Mouse (Mus musculus) hindbrain, embryonic 13.5 days (tissue): Measurements from ENCODE around the gene Itgb2l. TPM values are rescaled to one million over a fixed set of nuclear protein-coding genes. Genes with fewer than 3 reads are reported as not detected.
A peak's percentile ranks its signal among the peaks of the same experiment; 100 is the strongest.

Experiments
- ATAC-seq: fragments of 200-750 bp; cut with Nextera tagmentation; 2 replicates; pipeline ENCODE4 v1.8.0; 2017; ENCODE audit warnings: moderate TSS enrichment; ENCODE audit not compliant: low FRiP score
- H3K27ac ChIP-seq: fragments of 300-500 bp; sonication (generic); 2 replicates; pipeline ENCODE4 v1.5.1; 2015; ENCODE audit warnings: inconsistent platforms, mild to moderate bottlenecking, moderate library complexity
- H3K27me3 ChIP-seq: fragments of 300-500 bp; sonication (generic); 2 replicates; pipeline ENCODE4 v1.6.1; 2015; ENCODE audit warnings: mild to moderate bottlenecking, inconsistent platforms
- H3K36me3 ChIP-seq: fragments of 300-500 bp; sonication (generic); 2 replicates; pipeline ENCODE4 v1.6.1; 2015; ENCODE audit warnings: mild to moderate bottlenecking, inconsistent platforms
- H3K4me1 ChIP-seq: fragments of 300-500 bp; sonication (generic); replicated peaks from 2 replicates; pipeline ENCODE4 v1.6.1; 2015; ENCODE audit warnings: inconsistent platforms
- H3K4me2 ChIP-seq: fragments of 300-500 bp; sonication (generic); 2 replicates; pipeline ENCODE4 v1.6.1; 2015; ENCODE audit warnings: inconsistent platforms, mild to moderate bottlenecking, moderate library complexity
- H3K4me3 ChIP-seq: fragments of 300-500 bp; sonication (generic); 2 replicates; pipeline ENCODE4 v1.5.1; 2015; ENCODE audit warnings: mild to moderate bottlenecking, inconsistent platforms
- H3K9ac ChIP-seq: fragments of 300-500 bp; sonication (generic); 2 replicates; pipeline ENCODE4 v1.6.1; 2015; ENCODE audit warnings: mild to moderate bottlenecking, inconsistent platforms
- H3K9me3 ChIP-seq: fragments of 300-500 bp; sonication (generic); 2 replicates; pipeline ENCODE4 v1.6.1; 2016; ENCODE audit warnings: inconsistent platforms
- WGBS: fragments of 180-500 bp; shearing (Covaris S2); methylation state at CpG from one replicate; pipeline ENCODE4 v1.1.7; 2015; 5-methylcytosine and 5-hydroxymethylcytosine counted together
- polyA plus RNA-seq: library from polyadenylated mRNA; unstranded; fragments of >200 nt; fragmentation: Nextera tagmentation; extraction: Ambion mirVana; gene quantifications from 2 replicates; pipeline ENCODE4 v1.2.1, GENCODE M21; 2015

Gene Itgb2l
- not detected in 2 replicates for polyA plus RNA-seq

DNA sequence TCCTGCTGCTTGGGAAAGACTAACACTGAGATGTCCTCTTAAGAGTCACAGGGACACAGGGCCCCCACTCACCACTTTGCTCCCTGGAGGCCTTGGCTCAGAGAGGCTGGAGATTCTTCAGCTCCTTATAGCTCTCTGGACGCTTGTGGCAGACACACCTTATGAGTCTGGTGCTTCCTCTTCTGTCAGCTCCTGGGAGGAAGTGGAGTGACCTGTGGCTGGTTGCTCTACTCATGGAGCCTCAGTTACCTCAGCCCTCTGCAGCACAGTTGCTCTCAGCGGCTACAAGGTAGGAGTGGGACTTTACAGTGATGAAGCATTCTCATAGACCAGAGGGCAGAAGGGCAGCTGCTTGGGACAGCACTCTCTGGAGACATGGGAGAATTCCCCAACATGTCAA is at the start of gene Itgb2l:
Gene Itgb2l, minus strand, starts transcription at position 152 of the 400 bp plus-strand sequence.
- 71% methylated on average over 2 of the region's 2 CpGs for WGBS
- no peak within 1 kb of the TSS for H3K9ac ChIP-seq

DNA sequence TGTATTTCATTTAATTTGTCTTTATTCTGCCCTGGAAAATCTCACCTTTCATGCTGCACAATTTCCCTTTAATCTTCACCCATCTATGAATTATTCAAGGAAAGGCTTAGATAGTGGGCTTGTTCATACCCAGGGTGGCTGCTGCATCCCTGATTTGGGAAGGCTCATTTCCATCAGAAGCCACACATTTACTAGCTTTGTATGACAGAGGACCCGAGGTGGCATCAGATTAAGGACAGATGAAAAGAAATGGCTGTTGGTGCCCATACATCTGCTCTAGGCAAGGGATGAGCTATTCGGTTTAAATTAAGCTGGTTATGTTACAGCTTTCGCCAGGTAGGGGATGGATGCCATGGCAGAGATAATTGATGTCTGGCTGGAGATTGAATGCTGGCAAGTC is 48.1 kb upstream of the Itgb2l start:
- no peaks in the 10 kb centered on the region for H3K27me3 ChIP-seq
- WGBS: 72% methylated on average over 3 of the region's 3 CpGs
- no peak overlapping the region for H3K27ac ChIP-seq
- peaks cover 8% of the 10 kb centered on the region; the same call in 1 of the 2 replicates for H3K4me1 ChIP-seq
- no peaks in the 10 kb centered on the region for H3K36me3 ChIP-seq
- no peak overlapping the region for H3K9ac ChIP-seq
- no peak for ATAC-seq
- H3K4me3 ChIP-seq: no peak overlapping the region
- H3K9me3 ChIP-seq: no peaks in the 10 kb centered on the region
- H3K4me2 ChIP-seq: no peak overlapping the region

More for the DNA sequence above, at the start of gene Itgb2l:
- H3K36me3 ChIP-seq: no peaks in the 10 kb centered on the region
- H3K9me3 ChIP-seq: no peaks in the 10 kb centered on the region
- H3K27me3 ChIP-seq: no peaks in the 10 kb centered on the region
- no peak within 1 kb of the TSS for H3K4me3 ChIP-seq
- peaks cover 6% of the 10 kb centered on the region; the same call in 1 of the 2 replicates for H3K4me1 ChIP-seq
- no peak within 1 kb of the TSS for H3K27ac ChIP-seq
- H3K4me2 ChIP-seq: no peak within 1 kb of the TSS
- no peak for ATAC-seq

DNA sequence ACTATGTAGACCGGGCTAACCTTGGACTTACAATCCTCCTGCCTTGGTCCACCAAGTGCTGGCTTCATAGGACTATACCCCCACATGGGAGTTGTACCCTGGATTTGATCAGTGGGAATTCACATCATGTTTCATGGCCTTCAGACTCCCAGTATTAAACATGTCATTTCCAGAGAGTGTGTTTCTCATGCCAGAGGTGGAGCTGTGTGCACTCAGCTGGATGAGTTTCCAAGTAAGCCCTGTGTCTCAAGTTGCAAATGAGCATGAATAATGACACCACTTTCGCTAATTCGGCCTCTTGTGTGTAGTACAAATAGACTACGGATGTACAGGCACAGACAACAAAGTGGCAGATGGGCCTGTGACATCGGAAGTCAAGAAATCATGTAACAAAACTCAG is 44.6 kb upstream of the Itgb2l start:
- Histone ChIP-seq H3K4me3 (no peak overlapping the region), H3K9ac (no peak overlapping the region), H3K4me1 (peaks cover 5% of the 10 kb centered on the region; the same call in 1 of the 2 replicates), H3K36me3 (no peaks in the 10 kb centered on the region), H3K27ac (no peak overlapping the region), H3K27me3 (no peaks in the 10 kb centered on the region), H3K9me3 (no peaks in the 10 kb centered on the region), H3K4me2 (no peak overlapping the region)
- ATAC-seq: no peak
- 77% methylated on average over 5 of the region's 5 CpGs for WGBS

DNA sequence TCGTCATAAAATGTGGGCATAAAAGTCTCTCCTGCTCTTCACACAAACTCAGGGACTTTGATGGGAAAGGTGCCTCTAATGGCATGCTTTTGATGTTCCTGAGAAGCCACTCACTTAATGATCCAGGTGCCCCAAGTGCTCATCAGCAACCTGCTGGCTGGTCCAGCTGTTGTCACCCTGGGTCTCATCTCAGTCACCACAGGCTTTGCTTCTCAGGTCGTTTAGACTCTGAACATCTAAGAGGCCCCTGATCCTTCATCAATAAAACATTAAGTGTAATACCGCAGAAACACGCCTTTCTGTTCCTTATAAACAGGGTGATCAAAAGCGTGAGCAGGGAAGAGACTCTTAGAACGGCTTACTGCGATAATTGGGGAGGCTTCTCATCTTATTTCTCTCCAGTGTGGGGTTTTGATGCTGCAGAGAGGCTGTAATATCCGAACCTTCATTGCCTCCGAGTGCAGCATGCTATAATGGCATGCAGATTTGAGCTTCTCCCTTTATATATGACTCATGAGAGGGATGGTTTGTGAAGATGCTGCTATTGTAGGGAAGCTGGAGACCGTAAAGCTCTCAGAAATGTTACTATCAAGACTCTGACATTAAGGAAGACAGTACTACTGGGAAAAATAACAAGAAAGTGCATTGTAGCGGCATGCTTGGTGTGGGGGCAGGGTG is 43.7 kb upstream of the Itgb2l start:
- no peak for ATAC-seq

DNA sequence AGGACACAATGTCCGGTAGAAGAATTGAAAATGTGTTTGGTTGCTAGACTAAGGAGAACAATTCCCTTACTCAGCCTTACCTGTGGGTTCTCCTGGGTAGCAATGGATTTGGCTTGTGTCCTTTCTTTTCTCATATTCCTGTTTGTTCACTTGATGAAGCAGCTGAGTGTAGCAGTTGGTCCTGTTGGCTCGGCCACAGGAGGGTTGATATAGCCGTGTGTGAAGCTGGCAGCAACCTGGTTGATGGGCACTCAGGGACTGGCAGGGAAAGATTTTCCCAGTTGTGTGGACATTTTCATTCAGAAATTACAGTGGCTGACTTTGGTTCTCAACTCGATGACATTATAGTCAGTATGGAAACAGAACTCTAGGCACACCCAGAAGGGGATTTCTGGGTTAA is 38.4 kb upstream of the Itgb2l start:
- H3K4me3 ChIP-seq: no peak overlapping the region
- H3K4me1 ChIP-seq: no peaks in the 10 kb centered on the region
- WGBS: 95% methylated on average over 4 of the region's 4 CpGs
- no peak overlapping the region for H3K27ac ChIP-seq
- no peaks in the 10 kb centered on the region for H3K27me3 ChIP-seq
- no peak overlapping the region for H3K9ac ChIP-seq
- no peaks in the 10 kb centered on the region for H3K9me3 ChIP-seq
- no peaks in the 10 kb centered on the region for H3K36me3 ChIP-seq
- no peak for ATAC-seq
- H3K4me2 ChIP-seq: no peak overlapping the region

More for the DNA sequence above, 43.7 kb upstream of the Itgb2l start:
- peaks cover 5% of the 10 kb centered on the region; the same call in 1 of the 2 replicates for H3K4me1 ChIP-seq
- 78% methylated on average over 11 of the region's 11 CpGs for WGBS
- H3K9me3 ChIP-seq: no peaks in the 10 kb centered on the region
- no peak overlapping the region for H3K9ac ChIP-seq
- no peak overlapping the region for H3K4me2 ChIP-seq
- H3K27ac ChIP-seq: 0 out of 2 replicates have a peak overlapping the region, but pooled peaks have one; percentile 3
- H3K27me3 ChIP-seq: no peaks in the 10 kb centered on the region
- no peaks in the 10 kb centered on the region for H3K36me3 ChIP-seq
- no peak overlapping the region for H3K4me3 ChIP-seq

DNA sequence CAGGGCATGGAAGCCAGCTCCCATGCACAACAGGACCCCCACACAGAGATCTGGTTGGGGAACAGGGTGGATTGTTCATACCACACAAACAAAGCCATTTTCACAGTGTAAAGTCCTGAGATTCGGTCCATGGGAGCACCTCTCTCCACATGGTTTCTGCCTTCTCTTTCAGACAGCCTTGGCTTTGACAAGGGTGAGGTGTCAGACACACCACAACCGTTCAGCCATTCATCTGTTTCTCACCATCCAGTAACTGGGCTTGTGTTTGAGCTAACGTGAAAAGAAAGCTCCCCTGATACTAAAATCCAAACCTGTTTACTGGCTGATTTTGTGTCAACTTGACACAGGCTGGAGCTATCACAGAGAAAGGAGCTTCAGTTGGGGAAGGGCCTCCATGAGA is 30.8 kb upstream of the Itgb2l start:
- Histone ChIP-seq H3K4me1 (peaks cover 22% of the 10 kb centered on the region), H3K9ac (no peak overlapping the region), H3K4me3 (no peak overlapping the region), H3K27ac (no peak overlapping the region), H3K4me2 (no peak overlapping the region), H3K36me3 (no peaks in the 10 kb centered on the region), H3K9me3 (no peaks in the 10 kb centered on the region), H3K27me3 (no peaks in the 10 kb centered on the region)
- WGBS: 65% methylated on average over 3 of the region's 3 CpGs
- no peak for ATAC-seq

DNA sequence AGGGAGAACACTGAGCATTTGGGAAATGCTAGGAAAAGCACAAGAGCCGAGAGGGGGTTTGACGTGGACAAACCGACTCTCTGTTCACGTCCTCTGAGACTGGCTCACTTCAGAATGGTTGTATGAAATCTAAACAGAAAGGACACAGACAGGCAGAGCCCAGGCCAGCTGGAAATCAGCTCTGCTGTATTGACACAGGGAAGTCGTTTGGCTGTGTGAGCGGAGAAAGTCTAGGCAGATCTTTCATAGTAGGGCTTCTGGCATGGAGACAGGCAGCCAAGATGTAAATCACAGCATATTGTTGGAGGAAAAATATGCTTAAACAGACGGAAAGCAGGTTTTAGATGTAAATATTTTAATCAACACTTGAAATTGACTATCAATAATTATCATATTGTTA is 29.4 kb upstream of the Itgb2l start:
- Histone ChIP-seq H3K9ac (peak overlapping the region; percentile 39; the same call in 1 of the 2 replicates), H3K4me1 (peaks cover 33% of the 10 kb centered on the region), H3K4me2 (peak overlapping the region; percentile 21), H3K9me3 (no peaks in the 10 kb centered on the region), H3K27me3 (no peaks in the 10 kb centered on the region), H3K4me3 (no peak overlapping the region), H3K36me3 (no peaks in the 10 kb centered on the region), H3K27ac (peak overlapping the region; percentile 67)
- 54% methylated on average over 7 of the region's 7 CpGs for WGBS
- no peak for ATAC-seq

DNA sequence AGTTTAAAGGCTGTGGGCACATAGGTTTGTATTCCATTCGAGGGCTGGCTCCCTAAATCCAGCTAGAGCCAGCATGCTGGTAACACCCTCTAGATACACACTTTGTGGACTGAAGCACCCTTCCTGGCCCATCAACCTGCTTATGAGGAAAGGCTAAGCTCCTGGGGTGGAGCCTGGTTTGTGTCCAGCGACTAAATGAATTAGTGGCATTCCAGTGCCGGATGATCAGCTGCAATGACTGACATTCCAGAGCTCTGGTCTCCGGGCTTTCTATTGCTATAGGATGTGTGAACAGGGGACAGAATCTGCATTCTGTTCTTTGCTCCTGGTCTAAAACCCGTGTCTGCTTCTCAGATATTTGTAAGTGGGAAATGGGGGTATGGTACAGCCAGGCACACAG is 28.9 kb upstream of the Itgb2l start:
- Histone ChIP-seq H3K9me3 (no peaks in the 10 kb centered on the region), H3K9ac (peak overlapping the region; percentile 39; the same call in 1 of the 2 replicates), H3K4me2 (peak overlapping the region; percentile 21), H3K4me1 (peaks cover 36% of the 10 kb centered on the region), H3K36me3 (no peaks in the 10 kb centered on the region), H3K27me3 (no peaks in the 10 kb centered on the region), H3K27ac (peak overlapping the region; percentile 67), H3K4me3 (no peak overlapping the region)
- 36% methylated on average over 5 of the region's 5 CpGs for WGBS
- no peak for ATAC-seq

DNA sequence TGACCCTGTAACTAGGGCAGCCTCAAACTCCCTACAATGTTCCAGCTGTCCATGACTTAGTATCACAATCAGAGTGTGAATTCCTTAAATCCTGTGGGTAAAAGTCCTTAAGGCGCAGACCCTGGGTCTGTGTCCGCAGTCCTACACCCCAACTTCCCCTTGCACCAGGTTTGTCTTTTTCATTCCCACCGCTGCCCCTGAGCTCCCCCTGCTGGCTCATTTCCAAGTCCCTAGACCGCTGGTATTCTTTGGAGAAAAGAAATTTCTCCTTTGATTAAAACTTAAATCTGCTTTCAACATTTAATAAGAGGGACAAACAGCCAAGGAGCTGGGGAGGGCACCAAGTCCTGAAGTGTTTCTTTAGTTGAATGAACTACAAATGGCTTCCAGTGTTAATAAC is 26.2 kb upstream of the Itgb2l start:
- Histone ChIP-seq H3K4me1 (peaks cover 36% of the 10 kb centered on the region), H3K27me3 (no peaks in the 10 kb centered on the region), H3K9ac (no peak overlapping the region), H3K36me3 (no peaks in the 10 kb centered on the region), H3K9me3 (no peaks in the 10 kb centered on the region), H3K27ac (no peak overlapping the region), H3K4me2 (peak overlapping the region; percentile 48), H3K4me3 (no peak overlapping the region)
- no peak for ATAC-seq
- 53% methylated on average over 4 of the region's 4 CpGs for WGBS

DNA sequence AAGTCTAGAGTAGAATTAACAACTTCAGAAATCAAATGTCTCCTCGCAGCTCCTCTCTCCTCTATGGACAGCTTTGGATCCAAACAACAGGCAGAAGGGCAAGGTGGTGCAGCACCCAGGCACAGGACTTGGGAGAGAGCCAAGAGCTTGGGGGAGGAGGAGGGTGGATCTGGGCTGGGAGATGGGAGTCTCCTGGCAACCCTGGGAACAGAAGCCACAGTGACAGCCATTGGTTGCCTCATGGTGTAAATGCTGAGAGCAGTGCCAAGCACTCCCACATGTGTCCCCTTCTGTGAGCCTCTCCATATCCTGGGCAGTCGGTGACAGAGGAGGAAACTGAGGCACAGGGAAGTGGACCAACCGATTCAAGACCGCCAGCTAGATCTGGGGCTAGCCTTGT is 25.3 kb upstream of the Itgb2l start:
- WGBS: 83% methylated on average over 4 of the region's 4 CpGs

DNA sequence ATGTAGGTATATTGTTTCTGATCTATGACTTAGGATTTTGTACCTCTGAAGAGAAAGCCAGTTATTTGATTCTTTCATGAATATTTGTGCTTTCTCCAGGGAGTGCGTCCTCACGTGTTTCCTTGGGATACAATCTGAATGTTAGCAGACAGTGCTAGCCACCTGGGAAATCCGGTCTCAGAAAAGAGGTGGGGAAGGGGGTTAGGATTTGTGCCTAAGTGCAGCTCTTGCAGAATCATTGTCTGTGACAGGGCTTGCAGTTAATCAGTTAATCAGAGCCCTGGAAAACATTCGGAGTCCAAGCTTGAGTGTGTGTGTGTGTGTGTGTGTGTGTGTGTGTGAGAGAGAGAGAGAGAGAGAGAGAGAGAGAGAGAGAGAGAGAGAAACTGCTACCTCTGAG is 24.6 kb upstream of the Itgb2l start:
- Histone ChIP-seq H3K27ac (no peak overlapping the region), H3K9me3 (no peaks in the 10 kb centered on the region), H3K36me3 (no peaks in the 10 kb centered on the region), H3K4me3 (peak overlapping the region; percentile 31), H3K4me1 (peaks cover 36% of the 10 kb centered on the region), H3K9ac (peak overlapping the region; percentile 15; the same call in 1 of the 2 replicates), H3K4me2 (peak overlapping the region; percentile 48), H3K27me3 (no peaks in the 10 kb centered on the region)
- ATAC-seq: no peak
- 61% methylated on average over 4 of the region's 4 CpGs for WGBS

More for the DNA sequence above, 25.3 kb upstream of the Itgb2l start:
- Histone ChIP-seq H3K36me3 (no peaks in the 10 kb centered on the region), H3K9ac (0 out of 2 replicates have a peak overlapping the region, but pooled peaks have one; percentile 15), H3K27me3 (no peaks in the 10 kb centered on the region), H3K4me2 (peak overlapping the region; percentile 48), H3K4me3 (peak overlapping the region; percentile 31; the same call in 1 of the 2 replicates), H3K4me1 (peaks cover 36% of the 10 kb centered on the region), H3K27ac (no peak overlapping the region), H3K9me3 (no peaks in the 10 kb centered on the region)
- peak; percentile 84 for ATAC-seq

DNA sequence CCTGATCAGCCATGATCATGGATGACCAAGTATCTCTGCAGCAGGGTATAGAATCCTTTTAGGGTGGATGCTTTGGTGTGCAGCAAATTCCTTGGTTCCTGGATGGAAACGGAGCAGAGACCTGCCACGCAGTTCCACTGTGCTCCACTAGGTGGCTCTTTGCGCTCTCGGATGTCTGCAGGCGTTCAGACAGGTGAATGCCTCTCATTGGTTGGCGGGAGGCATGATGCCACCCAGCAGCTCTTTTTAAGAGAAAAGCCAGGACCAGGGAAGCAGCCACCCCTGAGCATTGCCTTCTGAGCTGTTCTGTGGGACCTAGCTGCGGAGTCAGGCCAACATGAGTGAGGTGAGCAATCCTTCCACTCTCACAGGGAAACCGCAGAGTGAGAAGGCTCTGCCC is 24.0 kb upstream of the Itgb2l start, which contains the start of gene Pcp4:
Gene Pcp4, plus strand, starts transcription at position 162 of the 400 bp plus-strand sequence.
- no peaks in the 10 kb centered on the region for H3K27me3 ChIP-seq
- H3K9ac ChIP-seq: peak within 1 kb of the TSS; percentile 47; the same call in 1 of the 2 replicates
- peak; percentile 77 for ATAC-seq
- peak within 1 kb of the TSS; percentile 31 for H3K4me3 ChIP-seq
- no peaks in the 10 kb centered on the region for H3K9me3 ChIP-seq
- H3K36me3 ChIP-seq: no peaks in the 10 kb centered on the region
- H3K4me2 ChIP-seq: peak within 1 kb of the TSS; percentile 48
- H3K4me1 ChIP-seq: peaks cover 31% of the 10 kb centered on the region
- H3K27ac ChIP-seq: no peak within 1 kb of the TSS
- 11% methylated on average over 8 of the region's 8 CpGs for WGBS

DNA sequence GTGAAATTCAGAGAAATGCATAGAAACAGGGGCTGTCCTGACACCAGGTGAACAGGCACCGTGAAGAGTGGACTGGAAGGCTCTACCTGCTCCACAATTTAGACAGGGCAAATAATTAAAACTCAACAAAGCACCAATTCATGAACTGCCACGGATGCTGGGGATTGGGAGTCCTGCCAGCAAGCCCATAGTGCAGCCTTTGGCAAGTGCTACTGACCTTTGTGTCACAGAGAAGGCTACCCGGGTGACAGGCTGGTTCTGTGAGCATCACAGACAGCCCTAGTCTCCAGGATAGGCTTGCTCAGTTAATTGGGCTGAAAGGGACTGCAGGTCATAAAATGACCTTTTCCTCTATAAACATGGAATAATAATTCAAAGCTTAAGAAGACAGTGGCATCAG is 17.4 kb upstream of the Itgb2l start:
- H3K4me2 ChIP-seq: no peak overlapping the region
- no peaks in the 10 kb centered on the region for H3K4me1 ChIP-seq
- H3K4me3 ChIP-seq: no peak overlapping the region
- no peaks in the 10 kb centered on the region for H3K36me3 ChIP-seq
- no peaks in the 10 kb centered on the region for H3K9me3 ChIP-seq
- 55% methylated on average over 3 of the region's 3 CpGs for WGBS
- no peak overlapping the region for H3K9ac ChIP-seq
- H3K27ac ChIP-seq: no peak overlapping the region
- H3K27me3 ChIP-seq: peaks cover 3% of the 10 kb centered on the region; the same call in 1 of the 2 replicates
- no peak for ATAC-seq
